Mouse (Mus musculus): ENCODE data around the gene Syngr3.
"Not testable (repeated sequence)": the region's sequence is repeated elsewhere in the genome, so short reads cannot be mapped to it uniquely, and the experiment has no call there.

Gene Syngr3

GRCm38 (mm10) chr17:24719494-24720222 lies 29.9 kb upstream of the Syngr3 start:
- peak; percentile 99 for DNase-seq (ENCODE audit: low read depth, low spot score)

- not testable (repeated sequence) for DNase-seq (ENCODE audit: low read depth, low spot score)
Observed at GRCm38 (mm10) chr17:24718938-24719337, 29.2 kb upstream of the Syngr3 start.

- DNase-seq (ENCODE audit: low read depth, low spot score) = no peak
Observed at GRCm38 (mm10) chr17:24717943-24718342, 28.2 kb upstream of the Syngr3 start, which contains the start of the genes Rnf151 and Rps2. TSS of gene Rnf151 (minus strand) at chr17:24718063. TSS of gene Rps2 (plus strand) at chr17:24718116.

GRCm38 (mm10) chr17:24716166-24716682 lies 26.5 kb upstream of the Syngr3 start:
- DNase-seq (ENCODE audit: low read depth, low spot score) = no peak

GRCm38 (mm10) chr17:24715556-24715955 lies 25.8 kb upstream of the Syngr3 start:
- DNase-seq (ENCODE audit: low read depth, low spot score) = no peak

GRCm38 (mm10) chr17:24708646-24709045 lies 18.9 kb upstream of the Syngr3 start:
- no peak for DNase-seq (ENCODE audit: low read depth, low spot score)

- no peak for DNase-seq (ENCODE audit: low read depth, low spot score)
Observed at GRCm38 (mm10) chr17:24707801-24708425, 18.2 kb upstream of the Syngr3 start.

- peak; percentile 94 for DNase-seq (ENCODE audit: low read depth, low spot score)
Observed at GRCm38 (mm10) chr17:24706982-24707800, 17.4 kb upstream of the Syngr3 start, which contains the start of gene Tbl3. TSS of gene Tbl3 (minus strand) at chr17:24707660.

GRCm38 (mm10) chr17:24705821-24706220 lies 16.1 kb upstream of the Syngr3 start:
- DNase-seq (ENCODE audit: low read depth, low spot score) = no peak

- no peak for DNase-seq (ENCODE audit: low read depth, low spot score)
Observed at GRCm38 (mm10) chr17:24701251-24701650, 11.5 kb upstream of the Syngr3 start.

GRCm38 (mm10) chr17:24699473-24699872 lies 9.7 kb upstream of the Syngr3 start:
- DNase-seq (ENCODE audit: low read depth, low spot score) = no peak

- DNase-seq (ENCODE audit: low read depth, low spot score) = no peak
Observed at GRCm38 (mm10) chr17:24698715-24699114, 9.0 kb upstream of the Syngr3 start.

GRCm38 (mm10) chr17:24697985-24698384 lies 8.2 kb upstream of the Syngr3 start:
- DNase-seq (ENCODE audit: low read depth, low spot score) = no peak

GRCm38 (mm10) chr17:24696011-24696697 lies 6.4 kb upstream of the Syngr3 start, which contains the start of the genes Gfer and Noxo1:
TSS of gene Gfer (minus strand) at chr17:24696156.
TSS of gene Noxo1 (plus strand) at chr17:24696234.
- peak; percentile 90 for DNase-seq (ENCODE audit: low read depth, low spot score)

GRCm38 (mm10) chr17:24695326-24696010 lies 5.7 kb upstream of the Syngr3 start:
- DNase-seq (ENCODE audit: low read depth, low spot score) = no peak

GRCm38 (mm10) chr17:24692385-24692784 lies 2.6 kb upstream of the Syngr3 start:
- DNase-seq (ENCODE audit: low read depth, low spot score) = no peak

GRCm38 (mm10) chr17:24687599-24687998 lies 2.2 kb downstream of the Syngr3 start:
- no peak for DNase-seq (ENCODE audit: low read depth, low spot score)

- no peak for DNase-seq (ENCODE audit: low read depth, low spot score)
Observed at GRCm38 (mm10) chr17:24687146-24687595, 2.6 kb downstream of the Syngr3 start.

- DNase-seq (ENCODE audit: low read depth, low spot score) = no peak
Observed at GRCm38 (mm10) chr17:24686514-24686913, 3.2 kb downstream of the Syngr3 start.

GRCm38 (mm10) chr17:24677500-24678080 lies 12.2 kb downstream of the Syngr3 start:
- no peak for DNase-seq (ENCODE audit: low read depth, low spot score)
